In the genomic region with DNA sequence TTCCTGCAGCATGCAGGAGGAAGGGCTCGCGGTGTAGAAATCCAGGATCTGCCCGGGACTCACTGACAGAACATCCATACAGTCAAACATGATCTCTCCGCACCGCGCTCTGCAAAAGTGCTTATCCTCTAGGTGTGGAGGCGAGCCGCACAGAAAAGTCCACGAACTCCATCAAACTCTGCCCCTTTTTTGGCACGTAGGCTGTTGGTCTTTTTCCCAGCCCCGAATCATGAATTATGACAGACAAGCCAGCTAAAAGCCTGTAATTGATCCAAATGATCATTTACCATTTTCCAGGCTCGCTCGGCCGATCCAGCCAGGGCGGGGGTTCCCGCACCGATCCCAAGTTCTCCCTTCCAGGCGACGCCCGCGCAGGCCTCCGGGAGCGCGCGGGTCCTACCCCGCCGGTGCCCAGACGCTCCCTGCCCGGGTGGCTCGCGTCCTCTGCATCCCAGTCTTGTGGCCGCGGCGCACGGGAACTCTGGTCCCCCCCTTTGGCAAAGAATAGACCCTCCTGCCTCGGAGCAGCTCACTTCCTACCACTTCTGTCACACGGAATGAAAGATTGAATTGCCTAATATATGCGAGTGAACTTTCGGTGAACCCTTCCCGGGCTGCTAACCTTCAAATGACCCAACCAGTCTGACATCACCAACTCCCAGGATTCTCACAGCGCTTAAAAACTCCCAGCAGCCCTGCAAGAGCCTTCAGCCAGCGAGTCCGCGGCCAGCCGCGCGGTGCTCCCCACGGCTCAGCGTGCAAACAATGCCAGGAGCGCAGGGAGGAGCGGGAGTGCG, we compare ENCODE assay signal across 8 mouse cellular contexts.
DNase-seq lines count a peak whose midpoint lies in the region; ATAC-seq and TF ChIP-seq lines count a peak whose summit lies in the region.

No protein-coding gene starts in this region.

- peaks cover 27% of the 10 kb centered on the region for H3K27me3 ChIP-seq in erythroblast, embryonic 14.5 days (ENCODE audit: control insufficient read depth)
- H3K27me3 ChIP-seq in embryonic facial prominence, embryonic 15.5 days, result 0 out of 2 replicates have a peak, but pooled peaks cover 7% of the 10 kb centered on the region
- no peaks in the 10 kb centered on the region for H3K27me3 ChIP-seq in heart, adult 2 months (ENCODE audit: control insufficient read depth, insufficient read depth, low read length)
- peaks cover 8% of the 10 kb centered on the region; the same call in 1 of the 2 replicates for H3K27me3 ChIP-seq in limb, embryonic 10.5 days (ENCODE audit: low read depth, poor library complexity, severe bottlenecking)
- peaks cover 61% of the 10 kb centered on the region for H3K27me3 ChIP-seq in midbrain, embryonic 10.5 days (ENCODE audit: low read depth, poor library complexity, severe bottlenecking)

- no peaks in the 10 kb centered on the region for H3K36me3 ChIP-seq in erythroblast, embryonic 14.5 days (ENCODE audit: control insufficient read depth)
- H3K36me3 ChIP-seq in embryonic facial prominence, embryonic 15.5 days, result no peaks in the 10 kb centered on the region
- no peaks in the 10 kb centered on the region; the same call in 1 of the 2 replicates for H3K36me3 ChIP-seq in heart, adult 2 months (ENCODE audit: control insufficient read depth, insufficient read depth, low read length)
- no peaks in the 10 kb centered on the region for H3K36me3 ChIP-seq in limb, embryonic 10.5 days
- no peaks in the 10 kb centered on the region for H3K36me3 ChIP-seq in midbrain, embryonic 10.5 days

- H3K4me1 ChIP-seq in erythroblast, embryonic 14.5 days (ENCODE audit: control insufficient read depth), result no peaks in the 10 kb centered on the region
- peaks cover 9% of the 10 kb centered on the region; the same call in 1 of the 2 replicates for H3K4me1 ChIP-seq in embryonic facial prominence, embryonic 15.5 days
- peaks cover 3% of the 10 kb centered on the region for H3K4me1 ChIP-seq in heart, adult 2 months (ENCODE audit: control insufficient read depth, insufficient read depth, low read length)
- H3K4me1 ChIP-seq in limb, embryonic 10.5 days, result peaks cover 21% of the 10 kb centered on the region
- peaks cover 39% of the 10 kb centered on the region for H3K4me1 ChIP-seq in midbrain, embryonic 10.5 days

- peak overlapping the region; percentile 91 for H3K4me2 ChIP-seq in embryonic facial prominence, embryonic 15.5 days (replicated peaks)

- peak; percentile 38 for TF ChIP-seq CTCF in heart, adult 2 months (IDR thresholded peaks at IDR 0.05)

- peak overlapping the region; percentile 41 for H3K4me3 ChIP-seq in erythroblast, embryonic 14.5 days (replicated peaks)
- peak overlapping the region; percentile 63 for H3K4me3 ChIP-seq in embryonic facial prominence, embryonic 15.5 days (replicated peaks)
- H3K4me3 ChIP-seq in heart, adult 2 months, result peak overlapping the region; percentile 72
- peak overlapping the region; percentile 71 for H3K4me3 ChIP-seq in limb, embryonic 10.5 days
- peak overlapping the region; percentile 71 for H3K4me3 ChIP-seq in midbrain, embryonic 10.5 days

- peak overlapping the region; percentile 87 for H3K27ac ChIP-seq in embryonic facial prominence, embryonic 15.5 days (replicated peaks)
- H3K27ac ChIP-seq in heart, adult 2 months, result peak overlapping the region; percentile 92
- H3K27ac ChIP-seq in limb, embryonic 10.5 days, result peak overlapping the region; percentile 91
- H3K27ac ChIP-seq in midbrain, embryonic 10.5 days (replicated peaks), result peak overlapping the region; percentile 87

- H3K79me2 ChIP-seq in heart, adult 2 months (replicated peaks; ENCODE audit: control insufficient read depth, insufficient read depth, low read length), result no peaks in the 10 kb centered on the region

- WGBS in embryonic facial prominence, embryonic 15.5 days, result under 1% methylated on average over 52 of the region's 52 CpGs
- WGBS in heart, adult 2 months, result under 1% methylated on average over 52 of the region's 52 CpGs
- under 1% methylated on average over 52 of the region's 52 CpGs for WGBS in limb, embryonic 10.5 days
- WGBS in midbrain, embryonic 10.5 days, result under 1% methylated on average over 52 of the region's 52 CpGs

- H3K9me3 ChIP-seq in erythroblast, embryonic 14.5 days (ENCODE audit: control insufficient read depth, low read length), result no peaks in the 10 kb centered on the region
- no peaks in the 10 kb centered on the region for H3K9me3 ChIP-seq in embryonic facial prominence, embryonic 15.5 days (replicated peaks)
- H3K9me3 ChIP-seq in limb, embryonic 10.5 days (replicated peaks), result no peaks in the 10 kb centered on the region
- H3K9me3 ChIP-seq in midbrain, embryonic 10.5 days (replicated peaks), result no peaks in the 10 kb centered on the region

- H3K9ac ChIP-seq in embryonic facial prominence, embryonic 15.5 days, result peak overlapping the region; percentile 45
- peak overlapping the region; percentile 73 for H3K9ac ChIP-seq in heart, adult 2 months (ENCODE audit: low read depth, low read length)

- intact Hi-C loops in heart, adult 2 months (cut with DNase I), result loop anchor here (2.0 to 5.0 kb wide), 3 partner anchors 24 to 140 kb away; no protein-coding TSS in a partner anchor

- peak; percentile 85 to 90 for DNase-seq in heart, adult 2 months
- peak; percentile 89 for DNase-seq in kidney, adult 18-20 months
- peak; percentile 88 for DNase-seq in limb, embryonic 10.5 days (ENCODE audit: low spot score)
- DNase-seq in midbrain, embryonic 10.5 days (ENCODE audit: low spot score), result peak; percentile 89
- peak; percentile 56 for DNase-seq in right cerebral cortex, postnatal 4 days

- peak; percentile 47; the same call in 1 of the 2 replicates for TF ChIP-seq EP300 in heart, adult 2 months (IDR thresholded peaks at IDR 0.05; ENCODE audit: insufficient read depth, low read depth, low read length)

- ATAC-seq in erythroblast, adult 5-6 weeks (replicated peaks; ENCODE audit: low FRiP score, poor library complexity, severe bottlenecking), result no peak
- peak; percentile 85 for ATAC-seq in embryonic facial prominence, embryonic 15.5 days (ENCODE audit: insufficient number of reproducible peaks, low FRiP score, low TSS enrichment, low read depth)

- peak; percentile 91 for TF ChIP-seq POLR2A in heart, adult 2 months (IDR thresholded peaks at IDR 0.05; ENCODE audit: insufficient read depth, low read depth, low read length)
